Mouse (Mus musculus) ES-Bruce4 (cell line): ENCODE results near the gene Tecpr2.

Experiments
- CTCF ChIP-seq: IDR thresholded peaks from one replicate; pipeline ENCODE4 v1.8.1; 2011; ENCODE audit warnings: low read depth, low read length
- EP300 ChIP-seq: IDR thresholded peaks from 2 replicates; pipeline ENCODE4 v1.6.1; 2011; ENCODE audit warnings: low read depth, low read length; ENCODE audit not compliant: insufficient read depth
- POLR2A ChIP-seq: IDR thresholded peaks from one replicate; pipeline ENCODE4 v1.8.1; 2011; ENCODE audit warnings: low read length; ENCODE audit not compliant: insufficient read depth

DNA sequence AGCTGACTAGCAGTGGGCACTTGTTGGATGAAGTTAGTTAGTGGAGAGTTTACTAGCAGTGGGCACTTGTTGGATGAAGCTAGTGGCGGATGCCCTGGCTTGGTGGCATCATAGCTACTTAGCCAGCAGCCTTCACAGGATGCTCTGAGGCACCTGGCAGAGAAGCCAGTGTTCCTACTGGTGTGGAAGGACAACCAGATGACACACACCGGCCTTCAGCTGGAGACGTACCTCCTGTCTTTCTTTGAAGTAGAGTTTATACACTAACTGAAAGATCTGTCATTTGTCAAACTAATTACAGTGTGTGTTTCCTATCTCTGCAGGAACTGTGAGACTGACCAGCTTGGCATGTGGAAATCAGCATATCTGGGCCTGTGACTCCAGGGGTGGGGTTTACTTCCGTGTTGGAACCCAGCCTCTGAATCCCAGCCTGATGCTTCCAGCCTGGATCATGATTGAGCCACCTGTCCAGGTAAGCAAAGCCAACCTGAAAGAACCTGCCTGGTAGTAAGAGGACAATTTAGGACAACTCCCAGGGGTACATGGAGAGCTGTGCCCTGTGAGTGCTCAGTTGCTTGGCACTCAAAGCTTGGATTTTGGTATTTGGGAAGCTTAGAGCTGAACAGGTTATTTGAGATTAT is 65.4 kb downstream of the Tecpr2 start:
- TF ChIP-seq EP300, result no peak
- no peak for TF ChIP-seq CTCF
- TF ChIP-seq POLR2A, result no peak
